Mouse (Mus musculus) thymus, adult 18-20 months (tissue): ENCODE results near the gene Scand1.

Experiments
- DNase-seq, 2 experiments: peaks; one replicate each; pipeline ENCODE4 v3.0.0; 2022; ENCODE audit warnings: mixed read lengths in 2 of 2

The Scand1 gene

DNA sequence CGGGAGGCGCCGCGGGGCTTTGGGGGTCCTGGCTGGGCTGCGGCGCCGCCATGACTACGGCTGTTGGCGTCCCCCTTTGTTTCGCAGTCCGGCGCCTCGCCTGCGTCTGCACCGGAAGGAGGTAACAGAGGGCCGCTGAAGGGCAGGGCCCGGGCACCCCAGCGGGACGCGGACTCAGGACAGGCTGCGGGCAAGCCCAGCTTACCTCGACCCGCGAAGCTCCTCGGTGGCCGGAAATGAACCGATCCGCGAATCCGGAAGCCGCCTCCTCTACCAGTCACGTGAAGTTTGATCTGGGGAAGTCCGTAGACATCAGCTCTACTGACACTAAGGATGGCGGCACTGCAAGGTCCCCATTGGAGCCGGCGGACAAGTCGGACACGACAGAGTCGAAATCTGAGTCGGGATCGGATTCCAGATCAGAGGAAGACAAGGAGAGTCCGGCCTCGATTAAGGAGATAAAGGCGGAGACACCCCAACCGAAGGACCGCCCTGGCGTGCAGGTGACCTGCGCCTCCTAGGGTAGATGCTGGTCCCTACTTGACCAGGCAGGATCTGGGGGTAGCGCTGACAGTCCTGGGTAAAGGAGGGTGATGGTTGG lies at the start of gene Scand1, which contains the start of gene Cnbd2:
Gene Scand1 (minus strand): TSS at position 408 of the 601 bp plus-strand sequence.
Gene Cnbd2 (plus strand): TSS at position 3 of the 601 bp plus-strand sequence.
- DNase-seq, result peak; percentile 73 to 81

DNA sequence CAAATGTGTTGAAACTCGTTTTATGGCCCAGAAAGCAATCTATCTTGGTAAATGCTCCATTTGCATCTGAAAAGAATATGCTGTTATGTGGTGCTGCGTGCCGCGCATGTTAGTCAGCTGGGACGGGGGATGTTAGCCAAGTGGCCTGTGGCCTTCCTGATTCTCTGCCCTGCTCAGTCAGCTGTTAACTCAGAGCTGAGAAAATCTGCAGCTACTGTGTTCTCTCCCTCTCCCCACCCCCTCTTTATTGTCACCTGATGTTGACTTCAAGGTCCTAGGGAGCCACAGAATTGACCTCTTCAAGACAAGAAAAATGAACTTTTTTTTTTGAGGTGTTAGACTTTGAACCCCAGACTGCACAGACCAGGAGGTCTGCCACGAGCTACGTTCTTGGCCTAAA lies 43.5 kb upstream of the Scand1 start:
- DNase-seq, result no peak

DNA sequence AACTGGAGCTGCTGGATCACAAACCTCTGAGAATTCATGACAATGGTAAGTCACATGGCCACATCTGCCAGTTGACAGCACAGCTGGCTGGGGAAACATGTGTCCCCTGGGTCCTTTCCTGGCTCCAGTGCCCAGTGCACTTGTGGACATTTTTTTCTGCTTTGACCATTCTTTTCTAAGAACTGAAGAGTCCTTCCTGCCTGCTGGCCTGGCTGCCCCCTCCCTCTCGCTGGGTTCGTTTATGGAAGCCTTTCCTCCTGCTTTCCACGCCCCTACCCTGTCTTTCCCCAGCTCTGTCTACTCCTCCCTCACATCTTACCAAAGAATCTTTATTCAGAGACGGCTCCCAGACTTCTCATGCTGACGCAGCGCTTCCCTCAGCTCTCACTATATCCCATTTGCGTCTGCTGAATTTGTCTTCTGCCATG lies 40.8 kb upstream of the Scand1 start:
- no peak for DNase-seq

DNA sequence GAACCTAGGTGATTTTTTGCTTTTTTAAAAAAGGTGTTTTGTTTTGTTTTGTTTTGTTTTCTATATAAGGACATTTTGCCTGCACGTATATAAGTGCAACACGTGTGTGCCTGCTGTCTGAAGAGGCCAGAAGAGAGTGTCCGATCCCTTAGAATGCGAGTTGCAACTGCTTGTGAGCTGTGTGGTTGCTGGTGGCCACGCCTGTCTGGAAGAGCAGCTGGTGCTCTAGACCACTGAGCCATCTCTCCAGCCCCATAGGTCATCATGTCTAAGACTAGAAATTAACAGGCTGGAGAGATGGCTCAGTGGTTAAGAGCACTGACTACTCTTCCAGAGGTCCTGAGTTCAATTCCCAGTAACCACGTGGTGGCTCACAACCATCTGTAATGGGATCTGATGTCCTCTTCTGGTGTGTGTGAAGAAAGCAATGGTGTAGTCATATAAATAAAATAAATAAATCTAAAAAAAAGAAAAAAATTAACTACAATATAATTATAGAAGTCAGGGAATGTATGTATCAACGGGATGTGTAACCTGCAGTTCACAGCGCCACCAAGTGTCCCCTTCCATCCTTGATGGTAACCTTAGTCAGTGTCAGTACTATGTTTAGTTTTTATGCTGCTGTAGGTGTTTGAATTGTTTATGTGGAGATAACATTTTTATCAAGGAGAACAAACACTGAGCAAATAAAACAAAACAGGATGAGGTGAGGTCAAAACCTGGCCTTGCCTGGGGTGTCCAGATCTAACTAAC lies 40.1 kb upstream of the Scand1 start:
- no peak for DNase-seq

DNA sequence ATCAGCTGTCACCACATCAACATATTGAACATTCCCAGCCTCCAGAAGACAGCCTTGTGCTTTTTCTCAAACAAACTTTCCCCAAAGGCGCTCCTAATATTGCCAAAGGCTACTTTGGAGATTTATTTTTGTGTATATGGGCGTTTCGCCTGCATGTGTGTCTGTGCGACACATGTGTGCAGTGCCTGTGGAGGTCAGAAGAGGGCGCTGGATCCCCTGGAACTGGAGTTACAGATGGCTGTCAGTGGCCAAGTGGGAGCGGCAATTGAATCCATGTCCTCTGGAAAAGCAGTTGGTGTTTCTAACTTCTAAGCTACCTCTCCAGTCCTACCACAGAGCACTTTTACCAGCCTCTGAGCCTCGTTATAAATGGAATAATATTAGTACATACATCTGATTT lies 38.7 kb upstream of the Scand1 start:
- no peak for DNase-seq

DNA sequence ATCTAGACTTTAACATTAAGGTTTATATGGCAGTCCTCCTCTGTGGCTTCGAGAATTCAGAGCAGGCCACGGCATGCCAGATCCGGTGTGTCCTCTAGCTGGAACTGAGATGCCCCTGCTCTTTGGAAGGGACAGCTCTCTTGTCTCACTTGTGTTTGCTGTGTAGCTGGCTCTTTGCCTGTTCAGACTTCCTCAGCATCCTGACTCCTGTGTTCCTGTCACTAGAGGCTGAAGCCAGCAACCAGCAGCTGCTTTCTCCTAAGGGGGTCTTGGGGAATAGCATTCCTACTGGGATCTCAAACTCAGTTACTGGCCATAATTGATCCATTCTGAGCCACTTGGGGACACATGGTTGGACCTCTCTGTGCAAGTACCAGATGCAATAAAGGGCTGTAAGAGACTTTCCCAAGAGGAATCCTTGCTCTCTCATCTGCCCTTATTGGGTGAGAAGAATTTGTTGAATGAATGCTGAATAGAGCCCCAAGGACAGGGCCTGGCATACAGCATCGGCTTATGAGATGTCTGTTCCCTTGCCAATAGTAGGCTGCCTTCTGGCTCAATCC lies 36.9 kb upstream of the Scand1 start:
- no peak for DNase-seq

DNA sequence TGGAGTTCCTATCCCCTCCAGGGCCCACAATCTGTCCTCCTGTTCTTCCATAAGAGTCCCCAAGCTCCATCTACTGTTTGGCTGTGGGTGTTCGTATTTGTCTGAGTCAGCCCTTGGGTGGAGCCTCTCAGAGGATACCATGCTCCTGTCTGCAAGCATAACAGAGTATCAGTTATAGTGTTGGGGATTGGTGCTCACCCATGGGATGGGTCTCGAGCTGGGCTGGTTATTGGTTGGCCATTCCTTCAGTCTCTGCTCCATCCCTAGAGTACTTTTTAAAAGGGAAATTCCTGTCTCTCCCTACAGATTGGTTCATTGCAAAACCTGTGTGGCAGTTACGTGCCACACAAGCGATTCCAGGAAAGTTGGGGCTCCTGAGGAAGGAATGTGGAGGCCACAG lies 36.3 kb upstream of the Scand1 start:
- DNase-seq, result no peak

DNA sequence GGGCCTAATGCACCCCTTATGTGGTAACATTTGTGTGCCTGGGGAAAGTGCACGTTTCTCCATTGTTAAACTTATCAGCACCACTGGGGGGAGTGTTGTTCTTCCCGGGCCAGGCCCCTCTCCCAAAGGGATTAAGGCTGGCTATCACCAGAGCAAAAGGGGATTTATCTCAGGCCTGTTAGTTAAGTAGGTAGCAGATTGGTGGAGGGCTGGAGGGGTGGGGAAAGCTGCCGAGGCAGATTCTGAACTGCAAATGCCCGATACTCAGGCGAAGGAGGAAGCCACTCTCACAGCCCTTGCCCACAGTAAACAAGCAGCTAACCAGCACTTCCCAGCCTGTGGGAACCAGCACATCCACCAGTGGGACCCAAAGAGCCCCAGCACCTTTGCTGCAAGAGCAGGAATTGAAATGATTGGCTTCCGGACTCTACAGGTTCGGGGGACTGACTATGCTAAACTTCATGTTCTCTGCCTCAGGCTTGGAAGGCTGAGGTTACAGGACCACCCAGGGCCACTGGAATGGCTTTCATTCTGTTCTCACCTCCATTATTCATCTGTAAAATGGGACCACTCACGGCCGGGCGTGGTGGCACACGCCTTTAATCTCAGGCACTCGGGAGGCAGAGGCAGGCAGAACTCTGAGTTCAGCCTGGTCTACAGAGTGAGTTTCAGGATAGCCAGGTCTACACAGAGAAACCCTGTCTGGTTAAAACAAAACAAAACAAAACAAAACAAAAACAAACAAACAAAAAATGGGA lies 32.5 kb upstream of the Scand1 start:
- DNase-seq, result no peak

DNA sequence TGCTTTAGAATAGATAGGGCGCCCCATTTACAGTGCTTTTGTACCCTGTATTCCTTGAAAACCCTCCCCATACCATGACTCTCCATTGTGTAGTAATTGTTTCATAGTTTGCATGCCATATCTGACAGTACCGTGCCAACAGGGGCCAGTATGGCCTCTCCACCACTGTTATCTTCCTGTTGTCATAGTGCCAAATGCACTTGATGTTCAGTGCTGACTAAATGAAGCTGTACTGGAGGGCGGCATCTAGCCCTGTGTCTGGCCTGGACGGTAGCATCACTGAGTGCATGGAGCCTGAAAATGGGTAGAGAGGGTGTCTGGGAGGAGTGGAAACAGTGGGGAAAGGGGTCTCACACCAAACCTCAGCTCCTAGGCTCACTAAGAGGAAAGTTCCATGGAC lies 27.6 kb upstream of the Scand1 start:
- DNase-seq, result no peak

DNA sequence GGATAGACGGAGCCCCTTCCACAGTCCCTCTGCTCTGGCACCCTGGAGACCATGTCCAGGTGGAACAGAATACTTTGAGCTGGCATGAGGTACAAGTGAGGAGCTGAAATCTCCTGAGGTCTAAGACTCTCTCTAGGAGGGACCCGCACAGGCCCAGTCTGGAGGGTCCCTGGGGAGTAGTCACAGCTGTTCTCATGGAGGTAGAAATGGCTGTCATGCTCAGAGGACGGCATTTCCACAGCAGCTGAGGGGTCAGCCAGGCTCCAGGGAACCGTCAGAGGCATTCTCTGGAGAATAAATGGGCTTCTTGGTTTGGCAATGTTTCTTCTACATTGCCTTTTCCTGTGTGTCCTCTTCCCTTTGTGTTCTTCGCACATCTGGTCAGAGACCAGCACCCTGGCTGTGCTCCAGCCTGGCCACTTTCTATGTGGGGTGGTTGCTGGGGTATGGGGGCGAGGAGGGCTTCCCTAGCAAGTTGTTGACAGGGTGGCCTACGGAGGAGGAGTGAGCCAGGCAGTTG lies 19.0 kb upstream of the Scand1 start:
- DNase-seq, result no peak

DNA sequence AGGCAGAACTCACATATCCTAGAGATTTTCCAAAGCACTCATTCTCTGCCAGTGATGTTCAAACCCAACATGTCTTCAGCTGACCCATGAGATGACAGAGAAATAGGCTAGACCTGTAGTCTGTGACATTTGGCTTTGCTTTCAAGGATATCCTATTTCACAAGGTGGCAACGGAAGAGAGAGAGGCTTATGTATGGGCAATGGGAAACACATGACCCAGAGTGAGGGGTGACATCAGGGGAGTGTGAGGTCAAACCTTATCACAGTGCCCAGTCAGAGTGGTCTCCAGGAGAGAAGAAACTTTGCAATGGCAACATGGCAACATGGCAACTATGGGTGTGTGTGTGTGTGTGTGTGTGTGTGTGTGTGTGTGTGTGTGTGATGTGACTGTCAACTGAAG lies 18.2 kb upstream of the Scand1 start:
- no peak for DNase-seq

DNA sequence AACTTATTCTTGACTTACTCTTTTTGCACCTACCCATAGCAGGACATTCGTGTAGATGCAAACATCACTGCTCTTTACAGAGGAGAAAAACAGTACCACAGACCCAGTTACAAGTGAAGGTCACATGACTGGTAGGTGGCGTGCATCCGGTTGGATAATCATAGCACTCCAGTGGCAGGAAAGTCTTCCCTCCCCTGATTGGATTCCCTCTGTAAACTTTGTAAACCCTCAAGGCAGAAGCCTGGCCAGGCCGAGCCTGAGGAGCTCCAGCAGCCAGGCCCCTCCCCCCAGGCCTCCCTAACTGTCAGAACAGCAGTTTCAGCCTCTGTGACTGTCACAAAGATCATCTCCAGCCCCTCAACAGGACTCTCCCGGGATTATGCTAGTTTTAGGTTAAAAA lies 12.2 kb upstream of the Scand1 start:
- no peak for DNase-seq

DNA sequence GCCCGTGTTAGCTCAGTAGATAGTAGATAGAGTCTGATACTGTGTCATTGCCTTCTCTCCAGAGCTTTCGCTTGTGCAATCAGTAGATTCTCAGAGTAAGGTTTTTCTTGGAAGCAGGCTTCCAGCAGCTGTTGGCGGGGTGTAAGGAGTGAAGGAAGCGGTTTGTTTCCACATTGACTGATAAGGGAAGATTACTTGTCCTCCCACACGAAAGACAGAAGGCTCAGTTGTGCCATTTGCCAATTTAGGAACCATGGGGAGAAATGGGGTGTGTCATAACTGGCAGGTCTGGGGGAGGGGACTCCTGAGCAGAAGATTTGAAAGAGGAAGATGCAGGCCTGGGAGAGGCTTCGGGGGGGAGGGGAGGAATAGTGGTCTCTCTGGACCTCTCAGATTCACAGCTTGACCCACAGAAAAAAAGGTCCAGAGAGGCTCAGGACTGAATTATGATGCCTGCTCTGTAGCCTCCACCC lies 11.6 kb upstream of the Scand1 start:
- no peak for DNase-seq

DNA sequence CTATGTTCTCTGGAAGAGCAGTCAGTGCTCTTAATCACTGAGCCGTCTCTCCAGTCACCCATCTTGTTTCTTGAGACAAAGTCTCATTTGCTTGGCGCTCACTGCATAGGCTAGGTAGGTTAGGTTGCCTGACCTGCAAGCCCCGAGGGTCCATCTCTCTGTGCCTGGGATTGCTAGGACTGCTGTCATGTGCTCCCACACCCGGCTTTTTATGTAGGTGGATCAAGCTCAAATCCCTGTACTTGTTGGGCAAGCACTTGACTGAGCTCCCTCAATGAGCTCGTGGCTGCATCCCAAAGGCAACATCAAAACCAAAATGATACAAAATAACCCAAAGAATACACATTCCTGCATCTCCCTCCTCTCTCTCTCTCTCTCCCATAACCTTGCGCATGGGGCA lies 9.0 kb upstream of the Scand1 start:
- no peak for DNase-seq

DNA sequence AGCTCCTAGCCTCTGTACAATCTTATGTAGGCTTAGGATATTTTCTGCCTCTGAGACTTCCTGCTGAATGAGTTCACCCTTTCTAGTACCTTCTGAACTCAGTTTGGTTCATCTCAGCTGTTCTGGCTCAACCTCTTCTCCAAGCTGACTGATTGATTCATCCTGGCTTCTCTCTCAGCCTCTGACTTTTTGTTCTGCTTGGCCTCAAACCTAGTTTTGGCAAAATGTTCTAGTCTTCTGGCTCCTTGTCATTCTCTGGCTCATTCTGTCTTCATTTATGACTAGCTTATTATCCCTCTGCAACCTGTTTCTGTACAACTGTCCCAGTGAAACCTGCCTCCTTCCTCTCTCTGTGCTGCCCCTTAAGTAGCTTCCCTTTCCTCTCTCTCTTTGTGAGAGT lies 6.0 kb upstream of the Scand1 start:
- DNase-seq, result no peak

DNA sequence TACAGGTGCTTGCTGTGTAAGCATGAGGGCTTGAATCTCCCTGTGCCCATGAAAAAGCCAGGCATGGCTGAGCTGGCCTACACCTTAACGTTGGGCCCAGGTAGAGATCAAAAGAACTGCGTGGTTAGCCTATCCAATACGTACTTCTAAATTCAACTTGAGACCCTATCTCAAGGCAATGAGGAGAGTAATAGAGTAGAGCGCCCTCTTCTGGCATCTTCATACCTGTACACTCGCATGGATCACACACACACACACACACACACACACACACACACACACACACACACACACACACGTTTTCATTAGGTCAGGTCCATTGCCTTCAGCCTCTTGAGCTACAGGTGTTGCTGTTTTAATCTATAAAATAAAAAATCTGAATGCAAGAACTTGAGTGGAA lies 2.3 kb upstream of the Scand1 start:
- DNase-seq, result no peak

DNA sequence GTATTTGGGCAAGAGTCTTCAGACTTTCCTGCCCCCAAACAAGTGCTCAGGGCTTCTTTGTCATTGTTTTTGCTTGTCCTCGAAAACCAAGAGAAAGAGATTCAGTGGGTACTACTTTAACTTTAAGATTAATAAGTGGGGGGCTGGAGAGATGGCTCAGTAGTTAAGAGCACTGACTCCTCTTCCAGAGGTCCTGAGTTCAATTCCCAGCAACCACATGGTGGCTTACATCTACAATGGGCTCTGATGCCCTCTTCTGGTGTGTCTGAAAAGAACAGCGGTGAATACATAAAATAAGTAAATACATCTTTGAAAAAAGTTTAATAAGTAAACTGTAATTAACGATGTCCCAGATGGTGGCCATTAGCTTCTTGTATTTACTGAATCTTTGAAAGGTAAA lies 649 bp upstream of the Scand1 start:
- no peak for DNase-seq

DNA sequence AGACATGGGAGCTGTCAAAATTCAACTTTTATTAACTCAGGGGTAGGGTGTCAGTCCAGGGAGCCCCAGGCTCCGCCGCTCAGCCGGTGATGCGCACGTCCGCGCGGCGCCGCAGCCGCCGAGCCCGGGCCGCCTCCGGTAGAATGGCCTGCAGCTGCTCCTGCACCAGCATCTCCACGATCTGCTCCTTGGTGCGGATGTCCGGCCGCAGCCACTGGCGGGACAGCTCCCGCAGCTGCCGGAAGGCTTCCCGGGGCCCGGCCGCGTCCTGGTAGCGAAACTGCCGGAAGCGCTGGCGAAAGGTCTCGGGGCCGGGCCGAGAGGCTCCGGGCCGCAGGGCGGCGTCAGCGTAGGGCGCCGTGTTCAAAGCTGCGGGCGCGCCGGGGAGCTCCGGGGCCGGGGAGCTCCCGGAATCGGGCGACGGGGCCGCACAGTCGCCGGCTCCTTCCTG lies 638 bp downstream of the Scand1 start:
- peak; percentile 49 to 58 for DNase-seq

DNA sequence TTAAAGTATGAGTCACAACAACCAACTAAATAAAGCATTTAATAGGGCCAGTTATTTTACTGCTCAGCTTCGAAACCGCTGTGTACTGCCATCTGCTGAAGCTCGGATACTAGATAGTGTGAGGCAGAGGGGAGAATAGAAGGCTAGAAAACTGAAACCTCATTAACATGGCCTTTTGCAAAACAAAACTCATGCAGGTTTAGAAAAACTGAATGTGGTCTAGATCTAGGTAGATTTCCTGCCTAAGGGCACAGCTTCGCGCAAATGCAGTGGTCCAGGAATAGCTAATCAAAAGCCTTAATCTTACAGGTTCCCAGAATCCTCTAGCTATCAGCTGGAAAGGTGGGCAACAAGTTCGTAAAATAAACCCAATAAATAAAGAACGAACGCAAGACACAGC lies 1.1 kb downstream of the Scand1 start:
- no peak for DNase-seq

DNA sequence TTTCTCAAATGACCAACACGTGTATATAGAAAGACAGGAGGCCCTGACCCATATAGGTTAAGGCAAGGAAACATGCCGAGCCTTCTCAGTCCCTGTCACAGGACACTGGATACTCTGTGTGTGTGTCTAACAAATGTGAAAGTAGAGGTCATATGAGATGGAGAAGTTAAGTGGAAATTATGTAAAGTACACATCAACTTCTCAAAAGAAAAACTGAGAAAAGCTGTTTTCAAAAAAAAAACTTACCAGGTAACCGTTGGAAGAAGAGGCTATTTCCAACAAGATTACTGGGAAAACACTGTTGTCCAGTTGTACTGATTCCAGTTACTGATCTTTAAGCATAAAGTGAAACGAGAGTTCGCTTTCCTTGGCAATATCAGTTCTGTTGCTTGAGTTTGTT lies 1.6 kb downstream of the Scand1 start:
- DNase-seq, result no peak

DNA sequence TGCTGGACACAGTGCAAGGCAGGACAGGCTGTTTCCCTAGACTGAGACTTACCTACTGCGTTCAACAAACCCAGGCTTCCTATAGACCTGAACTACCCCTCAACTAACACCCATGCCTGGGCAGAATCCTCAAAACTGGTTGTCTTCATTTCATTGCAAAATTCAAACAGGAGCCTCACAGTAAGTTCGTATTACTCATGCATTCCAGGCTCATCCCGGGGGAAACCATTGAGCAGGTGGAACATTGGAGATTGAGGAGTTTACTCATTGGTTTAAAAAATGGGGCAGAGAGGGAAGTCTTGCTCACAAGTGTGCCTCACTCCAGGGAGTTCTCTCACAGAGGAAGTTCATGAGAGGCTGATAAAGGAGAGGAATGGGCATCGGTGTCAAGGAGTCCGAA lies 2.0 kb downstream of the Scand1 start:
- DNase-seq, result no peak

DNA sequence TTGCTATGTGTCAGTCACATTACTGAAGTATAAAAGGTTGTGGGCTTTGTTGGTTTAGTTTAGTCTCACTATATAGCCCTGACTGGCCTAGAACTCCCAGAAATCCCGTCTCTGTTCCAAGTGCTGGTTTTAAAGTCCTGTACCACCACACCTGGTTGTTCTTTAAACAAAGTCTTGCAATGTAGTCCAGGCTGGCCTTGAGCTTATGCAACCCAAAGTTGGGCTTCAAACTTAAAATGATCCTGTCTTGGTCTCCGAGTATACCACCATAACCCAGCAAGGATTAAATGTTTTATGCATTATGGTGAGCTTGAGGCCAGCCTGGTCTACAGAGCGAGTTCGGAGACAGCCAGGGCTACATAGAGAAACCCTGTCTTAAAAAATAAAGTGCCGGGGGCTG lies 2.6 kb downstream of the Scand1 start:
- no peak for DNase-seq

DNA sequence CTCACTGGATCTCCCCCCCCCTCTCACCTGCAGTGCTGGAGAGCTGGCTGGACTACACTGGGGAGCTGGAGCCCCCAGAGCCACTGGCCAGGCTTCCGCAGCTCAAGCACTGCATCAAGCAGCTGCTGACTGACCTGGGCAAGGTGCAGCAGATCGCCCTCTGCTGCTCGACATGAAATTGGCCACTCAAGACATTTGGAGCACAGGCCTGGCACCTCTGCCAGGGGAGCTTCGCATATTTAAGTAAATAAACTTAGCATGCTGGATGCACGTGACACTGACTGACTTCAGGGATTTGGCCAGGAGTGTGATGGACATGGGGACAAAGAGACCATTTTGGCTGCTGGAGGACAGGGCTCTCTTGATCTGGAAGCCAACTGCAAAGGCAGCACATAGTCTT lies 5.2 kb downstream of the Scand1 start:
- no peak for DNase-seq
